Comparison of ENCODE assay signal across 8 mouse cellular contexts in genomic region chr16:55973431-55974255, GRCm38 (mm10). TPM values are rescaled to one million over a fixed set of nuclear protein-coding genes. Genes with fewer than 3 reads are reported as not detected.
DNase-seq lines count a peak whose midpoint lies in the region; ATAC-seq lines count a peak whose summit lies in the region.

TSS of gene Zbtb11 (plus strand) at chr16:55973883.

- no peaks in the 10 kb centered on the region for H3K9me3 ChIP-seq in hindbrain, embryonic 11.5 days (ENCODE audit: control insufficient read depth, low read length)

- H3K4me2 ChIP-seq in hindbrain, embryonic 11.5 days (replicated peaks; ENCODE audit: low read depth, low read length): peak within 1 kb of the TSS; percentile 80

- peaks cover 8% of the 10 kb centered on the region for H3K36me3 ChIP-seq in hindbrain, embryonic 11.5 days (ENCODE audit: control insufficient read depth, insufficient read depth, low read length)

- peaks cover 5% of the 10 kb centered on the region; the same call in 1 of the 2 replicates for H3K4me1 ChIP-seq in hindbrain, embryonic 11.5 days (replicated peaks; ENCODE audit: control insufficient read depth, insufficient read depth, low read length)

- no peaks in the 10 kb centered on the region for H3K27me3 ChIP-seq in hindbrain, embryonic 11.5 days (ENCODE audit: control insufficient read depth, insufficient read depth, low read length)

- peak within 1 kb of the TSS; percentile 72 for H3K9ac ChIP-seq in hindbrain, embryonic 11.5 days (ENCODE audit: low read depth, low read length)

- DNase-seq in Muller cell, postnatal 12 days (ENCODE audit: inconsistent ontology term): peak; percentile 99
- peak; percentile 99 for DNase-seq in cerebellum, adult 9-11 months
- peak; percentile 96 to 99 for DNase-seq in frontal cortex, adult 2 months (ENCODE audit: extremely low spot score in 1 of 2, low spot score in 1 of 2)
- peak; percentile 100 for DNase-seq in hindbrain, embryonic 11.5 days (ENCODE audit: low spot score)
- DNase-seq in layer of hippocampus, postnatal 10 days (ENCODE audit: low spot score in 2 of 2): peak; percentile 99 to 100
- DNase-seq in lung, postnatal 10 days: peak; percentile 100
- DNase-seq in ovary, postnatal 36 days (ENCODE audit: low spot score): peak; percentile 99
- DNase-seq in thymus, postnatal 25 days: peak; percentile 100

- under 1% methylated on average over 82 of the region's 86 CpGs for WGBS in hindbrain, embryonic 11.5 days

- peak; percentile 99 for ATAC-seq in hindbrain, embryonic 11.5 days (ENCODE audit: low FRiP score)

- peak within 1 kb of the TSS; percentile 75 for H3K4me3 ChIP-seq in hindbrain, embryonic 11.5 days (ENCODE audit: low read depth, low read length)

- peak within 1 kb of the TSS; percentile 76 for H3K27ac ChIP-seq in hindbrain, embryonic 11.5 days (ENCODE audit: low read depth, low read length)

RNA-seq across cellular contexts. Expression of gene Zbtb11, which starts in this region (rescaled TPM):
- 25.3 and 26.8 TPM in 2 replicates for polyA plus RNA-seq in frontal cortex, adult 2 months (2012; rRNA removed)
- polyA plus RNA-seq in hindbrain, embryonic 11.5 days (2014; fragmentation: Nextera tagmentation; extraction: Ambion mirVana): 15.0 and 20.9 TPM in 2 replicates
- total RNA-seq in layer of hippocampus, postnatal 10 days (2021): 10 to 100 TPM; 30.3 to 32.1 TPM

Comparison
In these comparisons a context has a peak if more than half of its experiments do, and no peak if none do; other contexts are left out.
1. Peak in every context shown above with its lines: DNase-seq, ATAC-seq, H3K4me3 ChIP-seq and H3K27ac ChIP-seq.